Mouse (Mus musculus) ES-E14 (cell line): ENCODE measurements at regions not wholly inside any gene's neighbourhood (a gene's known extent, or its start where the extent isn't known, plus 50 kb on each side); places are given as distances from the start of the nearest gene placed in this dataset.

ENCODE experiments used
- MAFK ChIP-seq: IDR thresholded peaks from 2 replicates; pipeline ENCODE4 v1.6.1; 2014; ENCODE audit warnings: mild to moderate bottlenecking, low read depth, low read length, inconsistent platforms; ENCODE audit not compliant: insufficient read depth
- ZC3H11A ChIP-seq: IDR thresholded peaks from 2 replicates; pipeline ENCODE4 v1.6.1; 2012; ENCODE audit warnings: low read depth, mild to moderate bottlenecking, inconsistent platforms, low read length, borderline replicate concordance
- ZNF384 ChIP-seq: IDR thresholded peaks from 2 replicates; pipeline ENCODE4 v1.6.1; 2012; ENCODE audit warnings: low read depth, low read length, inconsistent platforms

DNA sequence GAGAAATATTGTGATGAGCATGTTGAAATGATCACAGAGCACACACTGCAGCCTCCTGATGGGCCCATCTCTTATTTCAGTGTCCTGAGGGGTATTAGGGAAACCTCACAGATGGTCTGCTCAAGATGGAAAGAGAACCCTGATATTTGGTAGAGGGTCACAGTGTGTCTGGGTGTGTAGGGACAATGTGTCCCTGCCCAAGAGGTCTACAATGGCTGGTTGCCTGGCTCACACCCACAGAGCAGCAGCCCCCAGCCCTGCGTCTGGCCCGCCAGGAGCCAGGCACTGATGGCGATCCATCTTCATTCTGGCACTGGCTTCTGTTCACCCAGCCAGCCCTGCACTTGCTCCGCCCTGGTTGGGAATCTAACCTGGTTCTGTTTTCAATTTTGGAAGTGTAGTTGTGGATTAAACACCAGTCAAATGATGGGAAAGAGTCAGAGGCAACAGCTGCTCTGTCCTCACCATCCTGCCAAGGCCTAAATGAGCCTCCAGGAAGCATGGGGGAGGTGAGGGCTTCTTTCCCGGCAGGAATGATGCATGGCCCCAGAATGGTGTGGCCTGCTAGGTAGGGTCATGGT is 216.5 kb upstream of the Mki67 start:
- TF ChIP-seq MAFK (no peak), ZNF384 (no peak), ZC3H11A (no peak)
